Mouse (Mus musculus) liver, embryonic 14.5 days (tissue): Measurements from ENCODE around the gene Ccdc40.
"Not testable (repeated sequence)": the region's sequence is repeated elsewhere in the genome, so short reads cannot be mapped to it uniquely, and the experiment has no call there.

Source experiments
- CTCF ChIP-seq: IDR thresholded peaks from 2 replicates; pipeline ENCODE4 v1.5.1; 2016; ENCODE audit warnings: antibody characterized with exemption, low read depth, control low read depth
- EP300 ChIP-seq: IDR thresholded peaks from 2 replicates; pipeline ENCODE4 v1.6.1; 2016; ENCODE audit warnings: antibody characterized with exemption, low read depth

GRCm38 (mm10) chr11:119245543-119245942 lies 17.2 kb downstream of the Ccdc40 start:
- not testable (repeated sequence) for TF ChIP-seq CTCF, EP300
